Mouse (Mus musculus): ENCODE data around the gene Tmem202. TPM values are rescaled to one million over a fixed set of nuclear protein-coding genes. Genes with fewer than 3 reads are reported as not detected.

The Tmem202 gene
- total RNA-seq, 1 experiment from 2014 or later, result 5.0 TPM

Other genes with a start within 250 kb of the Tmem202 start
- gene Adpgk, start 248.3 kb downstream of the Tmem202 start, total RNA-seq (2021), result 28.6 and 31.1 TPM in 2 replicates
- gene Bbs4, start 186.3 kb downstream of the Tmem202 start, total RNA-seq (2021), result 8.3 and 11.4 TPM in 2 replicates
- gene Arih1, start 53.2 kb downstream of the Tmem202 start, total RNA-seq (2021), result 138 and 142 TPM in 2 replicates
- 148 and 158 TPM in 2 replicates for gene Hexa, start 307 bp downstream of the Tmem202 start, total RNA-seq (2021)
- gene Celf6, start 38.1 kb upstream of the Tmem202 start, total RNA-seq (2021), result 4.0 and 5.3 TPM in 2 replicates
- gene Parp6, start 77.4 kb upstream of the Tmem202 start, total RNA-seq (2021), result 29.7 and 35.8 TPM in 2 replicates
- gene Pkm, start 116.5 kb upstream of the Tmem202 start, total RNA-seq (2021), result 706 and 770 TPM in 2 replicates
- gene Gramd2, start 140.3 kb upstream of the Tmem202 start, total RNA-seq (2021), result 0.12 and 0.24 TPM in 2 replicates
- gene Senp8, start 210.9 kb upstream of the Tmem202 start, total RNA-seq (2021), result 11.4 and 12.2 TPM in 2 replicates
- gene Myo9a, start 211.0 kb upstream of the Tmem202 start, total RNA-seq (2021), result 14.4 and 15.1 TPM in 2 replicates

All from adrenal gland, postnatal 25 days (tissue).